Mouse (Mus musculus) heart, embryonic 11.5 days (tissue): ENCODE measurements around the gene Dusp3. TPM values are rescaled to one million over a fixed set of nuclear protein-coding genes. Genes with fewer than 3 reads are reported as not detected.

Source experiments
- polyA plus RNA-seq: library from polyadenylated mRNA; unstranded; fragments of >200 nt; fragmentation: Nextera tagmentation; extraction: Ambion mirVana; gene quantifications from 2 replicates; pipeline ENCODE4 v1.2.1, GENCODE M21; 2014

Gene Dusp3
- polyA plus RNA-seq, 1 experiment from 2014 or later, result 49.4 TPM

Other genes with a start within 250 kb of the Dusp3 start
- 4.5 and 8.7 TPM in 2 replicates for gene Etv4, start 201.6 kb downstream of the Dusp3 start, polyA plus RNA-seq
- gene Meox1, start 92.6 kb downstream of the Dusp3 start, polyA plus RNA-seq, result 13.2 and 14.5 TPM in 2 replicates
- gene Sost, start 20.0 kb downstream of the Dusp3 start, polyA plus RNA-seq, result 0.10 and 0.43 TPM in 2 replicates
- not detected in 2 replicates for gene Cfap97d1, start 2.7 kb downstream of the Dusp3 start, polyA plus RNA-seq
- gene Mpp3, start 41.4 kb upstream of the Dusp3 start, polyA plus RNA-seq, result 2.7 and 3.4 TPM in 2 replicates
- gene Cd300lg, start 54.5 kb upstream of the Dusp3 start, polyA plus RNA-seq, result 0.70 and 0.79 TPM in 2 replicates
- gene Mpp2, start 101.5 kb upstream of the Dusp3 start, polyA plus RNA-seq, result 9.7 and 11.4 TPM in 2 replicates
- gene Ppy, start 114.3 kb upstream of the Dusp3 start, polyA plus RNA-seq, result not detected in 2 replicates
- 0.69 TPM in 1 of 2 replicates, not detected in the other for gene Pyy, start 120.8 kb upstream of the Dusp3 start, polyA plus RNA-seq
- gene Nags, start 158.5 kb upstream of the Dusp3 start, polyA plus RNA-seq, result 0.33 TPM in 1 of 2 replicates, not detected in the other
- 31.2 and 36.3 TPM in 2 replicates for gene Tmem101, start 169.4 kb upstream of the Dusp3 start, polyA plus RNA-seq
- 61.3 and 64.3 TPM in 2 replicates for gene Lsm12, start 198.3 kb upstream of the Dusp3 start, polyA plus RNA-seq
- gene G6pc3, start 202.6 kb upstream of the Dusp3 start, polyA plus RNA-seq, result 27.9 and 28.7 TPM in 2 replicates
- gene Hdac5, start 243.2 kb upstream of the Dusp3 start, polyA plus RNA-seq, result 42.8 and 45.3 TPM in 2 replicates